Mouse (Mus musculus) lung, postnatal 10 days (tissue): ENCODE results near the gene Lrfn2.
A peak's percentile ranks its signal among the peaks of the same experiment; 100 is the strongest.

Experiments
- DNase-seq: peaks from one replicate; pipeline ENCODE4 v3.0.0; 2021

The Lrfn2 gene

GRCm38 (mm10) chr17:48968304-48968703 lies 36.1 kb downstream of the Lrfn2 start:
- no peak for DNase-seq

GRCm38 (mm10) chr17:48971296-48971695 lies 39.1 kb downstream of the Lrfn2 start:
- no peak for DNase-seq

GRCm38 (mm10) chr17:48972866-48973265 lies 40.7 kb downstream of the Lrfn2 start:
- no peak for DNase-seq

- no peak for DNase-seq
Observed at GRCm38 (mm10) chr17:48973394-48973793, 41.2 kb downstream of the Lrfn2 start.

GRCm38 (mm10) chr17:48975055-48975454 lies 42.9 kb downstream of the Lrfn2 start:
- DNase-seq = no peak

- peak; percentile 19 for DNase-seq
Observed at GRCm38 (mm10) chr17:48976611-48977022, 44.4 kb downstream of the Lrfn2 start.

- DNase-seq = no peak
Observed at GRCm38 (mm10) chr17:48995256-48995993, 63.2 kb downstream of the Lrfn2 start.

GRCm38 (mm10) chr17:48999463-49000227 lies 67.5 kb downstream of the Lrfn2 start:
- no peak for DNase-seq

- no peak for DNase-seq
Observed at GRCm38 (mm10) chr17:49009384-49010073, 77.3 kb downstream of the Lrfn2 start.

- no peak for DNase-seq
Observed at GRCm38 (mm10) chr17:49013876-49014600, 81.9 kb downstream of the Lrfn2 start.

- no peak for DNase-seq
Observed at GRCm38 (mm10) chr17:49015368-49015767, 83.2 kb downstream of the Lrfn2 start.

GRCm38 (mm10) chr17:49016229-49016628 lies 84.0 kb downstream of the Lrfn2 start:
- DNase-seq = no peak

- no peak for DNase-seq
Observed at GRCm38 (mm10) chr17:49017438-49018415, 85.5 kb downstream of the Lrfn2 start.

- DNase-seq = peak; percentile 17
Observed at GRCm38 (mm10) chr17:49018774-49019488, 86.8 kb downstream of the Lrfn2 start.

GRCm38 (mm10) chr17:49029556-49030268 lies 97.5 kb downstream of the Lrfn2 start:
- peak; percentile 60 for DNase-seq

GRCm38 (mm10) chr17:49030269-49030615 lies 98.1 kb downstream of the Lrfn2 start:
- DNase-seq = no peak

- DNase-seq = no peak
Observed at GRCm38 (mm10) chr17:49030841-49031240, 98.7 kb downstream of the Lrfn2 start.

- peak; percentile 40 for DNase-seq
Observed at GRCm38 (mm10) chr17:49031790-49032189, 99.6 kb downstream of the Lrfn2 start.

- no peak for DNase-seq
Observed at GRCm38 (mm10) chr17:49033276-49033675, 101.1 kb downstream of the Lrfn2 start.

GRCm38 (mm10) chr17:49033686-49034250 lies 101.6 kb downstream of the Lrfn2 start:
- no peak for DNase-seq
